In genomic region chr2:113404905-113405304, GRCm38 (mm10) we compare ENCODE assay signal across 24 mouse cellular contexts.
"Had no signal": no experiment of that assay in that cellular context is flagged by ENCODE, and none has a peak within 500 bp of the region (broad histone marks: within the 10 kb centered on the region; RNA-seq: fewer than 3 reads in every experiment).

No protein-coding gene starts in this region.

- H3K4me2 ChIP-seq: heart, embryonic 11.5 days; heart, embryonic 13.5 days; heart, embryonic 15.5 days; hindbrain, embryonic 13.5 days; hindbrain, embryonic 15.5 days; limb, embryonic 13.5 days; limb, embryonic 15.5 days had no signal

- ATAC-seq: hindbrain, postnatal 0 days; intestine, embryonic 16.5 days had no signal

- DNase-seq: gastrocnemius, postnatal 14 days; gastrocnemius, postnatal 36 days; heart, adult 11 months; heart, adult 2 months; heart, postnatal 14 days; heart, postnatal 36 days; kidney, adult 11 months; kidney, adult 2 months; kidney, adult 9 months; kidney, postnatal 14 days; kidney, postnatal 36 days; layer of hippocampus, adult 9-11 months; layer of hippocampus, postnatal 36 days; left cerebral cortex, postnatal 4 days had no signal

- H3K36me3 ChIP-seq: heart, embryonic 13.5 days; heart, embryonic 15.5 days; hindbrain, embryonic 13.5 days; hindbrain, embryonic 15.5 days; limb, embryonic 13.5 days; limb, embryonic 15.5 days had no signal

- H3K27ac ChIP-seq: heart, adult 2 months; heart, embryonic 13.5 days; heart, embryonic 15.5 days; hindbrain, embryonic 13.5 days; hindbrain, embryonic 15.5 days; hindbrain, postnatal 0 days; kidney, postnatal 0 days; limb, embryonic 13.5 days; limb, embryonic 15.5 days had no signal

- H3K9ac ChIP-seq: heart, embryonic 13.5 days; heart, embryonic 15.5 days; hindbrain, embryonic 13.5 days; hindbrain, embryonic 15.5 days; limb, embryonic 13.5 days; limb, embryonic 15.5 days had no signal

- H3K27me3 ChIP-seq: heart, embryonic 13.5 days; heart, embryonic 15.5 days; hindbrain, embryonic 13.5 days; hindbrain, embryonic 15.5 days; limb, embryonic 13.5 days; limb, embryonic 15.5 days had no signal

- H3K4me3 ChIP-seq: heart, adult 2 months; heart, embryonic 13.5 days; heart, embryonic 15.5 days; hindbrain, embryonic 13.5 days; hindbrain, embryonic 15.5 days; limb, embryonic 13.5 days; limb, embryonic 15.5 days had no signal

- H3K9me3 ChIP-seq: heart, embryonic 13.5 days; heart, embryonic 15.5 days; hindbrain, embryonic 13.5 days; hindbrain, embryonic 15.5 days; limb, embryonic 13.5 days; limb, embryonic 15.5 days had no signal

- H3K4me1 ChIP-seq: heart, embryonic 13.5 days; heart, embryonic 15.5 days; hindbrain, embryonic 13.5 days; hindbrain, embryonic 15.5 days; limb, embryonic 13.5 days; limb, embryonic 15.5 days had no signal
